Mouse (Mus musculus): ENCODE data around the gene Eln. TPM values are rescaled to one million over a fixed set of nuclear protein-coding genes. Genes with fewer than 3 reads are reported as not detected.

The Eln gene
- total and polyA plus RNA-seq, 3 experiments = not detected

GRCm38 (mm10) chr5:134734072-134734471 lies 13.1 kb downstream of the Eln start:
- H3K9me3 ChIP-seq (replicated peaks; ENCODE audit: low read length) = no peaks in the 10 kb centered on the region
- peaks cover 0 to 7% of the 10 kb centered on the region in 2 experiments; a peak in 1 of 4 replicates for H3K4me1 ChIP-seq (ENCODE audit: control insufficient read depth in 1 of 2, insufficient read depth in 2 of 2)
- H3K9ac ChIP-seq (ENCODE audit: insufficient read depth, low read depth) = no peak overlapping the region
- in situ Hi-C loops (cut with MboI; ENCODE audit: low pct_ligation_motif_present, low pct_unique_long_range_greater_than_20kb, low sequenced_read_pairs) (loop anchor here (25.0 kb wide), 1 partner anchor 178 kb away; the partner anchor contains the start of genes Cldn13 and Tmem270), dilution Hi-C loops (cut with MboI; ENCODE audit: extremely low pct_ligation_motif_present, extremely low pct_unique_long_range_greater_than_20kb, low sequenced_read_pairs) (no loop called here)
- no peaks in the 10 kb centered on the region for H3K36me3 ChIP-seq (replicated peaks in 1 of 2; ENCODE audit: control insufficient read depth in 1 of 2, insufficient read depth in 1 of 2, low read length in 1 of 2)
- H3K27me3 ChIP-seq (replicated peaks) = peaks cover 77% of the 10 kb centered on the region
- H3K27ac ChIP-seq (ENCODE audit: insufficient read depth, low read depth) = no peak overlapping the region
- no peak overlapping the region for H3K4me2 ChIP-seq (ENCODE audit: insufficient read depth, low read depth, poor library complexity, severe bottlenecking)
- TF ChIP-seq RCOR1 (conservative IDR thresholded peaks at IDR 0.05; ENCODE audit: low read depth, low read length) = no peak
- no peak for TF ChIP-seq MYC (IDR thresholded peaks at IDR 0.05; ENCODE audit: low read depth, low read length)
- H3K79me2 ChIP-seq (replicated peaks; ENCODE audit: control insufficient read depth, extremely low read depth, insufficient read depth, poor library complexity, severe bottlenecking) = no peaks in the 10 kb centered on the region
- H3K4me3 ChIP-seq (replicated peaks in 1 of 3; ENCODE audit: low read depth in 2 of 3, low read length in 2 of 3, poor library complexity in 1 of 3) = no peak overlapping the region
- no peak for DNase-seq (ENCODE audit: extremely low read depth)

DNA sequence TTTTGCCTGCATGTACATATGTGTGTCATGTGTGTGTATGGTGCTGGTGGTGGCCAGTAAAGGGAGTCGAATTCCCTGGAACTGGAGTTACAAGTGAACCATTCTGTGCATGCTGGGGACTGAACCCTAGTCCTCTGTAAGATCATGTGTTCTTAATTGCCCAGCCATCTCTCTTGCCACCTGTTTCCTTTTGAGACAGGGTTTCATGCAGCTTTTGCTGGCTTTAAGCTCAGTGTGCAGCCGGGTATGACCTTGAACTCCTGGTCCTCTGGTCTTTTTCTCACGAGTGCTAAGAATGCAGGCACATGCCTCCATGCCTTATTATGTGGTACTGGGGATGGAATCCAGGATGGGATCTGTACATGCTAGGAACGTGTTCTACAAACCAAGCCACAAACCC lies 13.9 kb downstream of the Eln start:
- dilution Hi-C loops (cut with MboI; ENCODE audit: extremely low pct_ligation_motif_present, extremely low pct_unique_long_range_greater_than_20kb, low sequenced_read_pairs) = no loop called here
- in situ Hi-C loops (cut with MboI; ENCODE audit: low pct_ligation_motif_present, low pct_unique_long_range_greater_than_20kb, low sequenced_read_pairs) = loop anchor here (25.0 kb wide), 1 partner anchor 179 kb away; the partner anchor contains the start of genes Cldn13 and Tmem270

DNA sequence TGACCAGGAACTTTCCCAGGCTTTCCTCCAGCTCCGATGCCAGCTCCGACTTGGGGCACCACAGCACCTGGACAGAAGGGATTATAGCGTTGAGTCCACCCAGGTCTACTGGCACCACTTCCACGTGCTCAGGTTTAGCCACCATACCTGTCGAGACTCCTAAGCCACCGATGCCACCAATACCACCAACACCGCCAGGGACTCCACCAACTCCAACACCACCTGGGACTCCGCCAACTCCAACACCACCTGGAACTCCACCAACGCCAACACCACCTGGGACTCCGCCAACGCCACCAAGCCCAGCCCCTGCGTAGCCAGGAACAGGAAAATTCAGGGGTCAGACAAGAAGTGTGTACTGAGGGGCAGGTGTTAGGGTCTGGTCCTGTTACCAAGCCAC lies 18.0 kb downstream of the Eln start:
- Histone ChIP-seq H3K27ac (ENCODE audit: insufficient read depth, low read depth) (no peak overlapping the region), H3K36me3 (replicated peaks in 1 of 2; ENCODE audit: control insufficient read depth in 1 of 2, insufficient read depth in 1 of 2, low read length in 1 of 2) (no peaks in the 10 kb centered on the region), H3K9me3 (replicated peaks; ENCODE audit: low read length) (no peaks in the 10 kb centered on the region), H3K79me2 (replicated peaks; ENCODE audit: control insufficient read depth, extremely low read depth, insufficient read depth, poor library complexity, severe bottlenecking) (no peaks in the 10 kb centered on the region), H3K4me1 (ENCODE audit: control insufficient read depth in 1 of 2, insufficient read depth in 2 of 2) (no peaks in the 10 kb centered on the region), H3K4me2 (ENCODE audit: insufficient read depth, low read depth, poor library complexity, severe bottlenecking) (no peak overlapping the region), H3K4me3 (replicated peaks in 1 of 3; ENCODE audit: low read depth in 2 of 3, low read length in 2 of 3, poor library complexity in 1 of 3) (no peak overlapping the region), H3K27me3 (replicated peaks) (peaks cover 79% of the 10 kb centered on the region), H3K9ac (ENCODE audit: insufficient read depth, low read depth) (no peak overlapping the region)
- in situ Hi-C loops (cut with MboI; ENCODE audit: low pct_ligation_motif_present, low pct_unique_long_range_greater_than_20kb, low sequenced_read_pairs) = loop anchor here (25.0 kb wide), 1 partner anchor 183 kb away; the partner anchor contains the start of genes Cldn13 and Tmem270
- TF ChIP-seq RCOR1 (conservative IDR thresholded peaks at IDR 0.05; ENCODE audit: low read depth, low read length) (no peak), HCFC1 (IDR thresholded peaks at IDR 0.05; ENCODE audit: low read depth, low read length) (no peak), JUN (IDR thresholded peaks at IDR 0.05; ENCODE audit: insufficient read depth, low read depth, low read length) (no peak), JUND (conservative IDR thresholded peaks at IDR 0.05; ENCODE audit: low read depth, low read length) (no peak), TCF12 (IDR thresholded peaks at IDR 0.05; ENCODE audit: low read depth, low read length) (no peak), UBTF (IDR thresholded peaks at IDR 0.05; ENCODE audit: low read depth, low read length) (no peak), ELF1 (IDR thresholded peaks at IDR 0.05; ENCODE audit: low read depth, low read length) (no peak), RAD21 (IDR thresholded peaks at IDR 0.05; ENCODE audit: low read depth, low read length) (no peak), MAFK (IDR thresholded peaks at IDR 0.05; ENCODE audit: insufficient replicate concordance, low read length) (no peak), ZMIZ1 (IDR thresholded peaks at IDR 0.05; ENCODE audit: low read depth, low read length) (no peak), ZKSCAN1 (IDR thresholded peaks at IDR 0.05; ENCODE audit: borderline replicate concordance, low read depth, low read length) (no peak), POLR2A (IDR thresholded peaks at IDR 0.05; ENCODE audit: low read depth, low read length) (no peak), GABPA (IDR thresholded peaks at IDR 0.05; ENCODE audit: insufficient replicate concordance, low read depth, low read length) (no peak), SIN3A (IDR thresholded peaks at IDR 0.05; ENCODE audit: low read length) (no peak), POLR2AphosphoS2 (IDR thresholded peaks at IDR 0.05; ENCODE audit: low read depth, low read length) (no peak), MAZ (IDR thresholded peaks at IDR 0.05; ENCODE audit: low read depth, low read length) (no peak), BHLHE40 (IDR thresholded peaks at IDR 0.05; ENCODE audit: low read depth, low read length) (no peak)
- no peak for DNase-seq (ENCODE audit: extremely low read depth)
- dilution Hi-C loops (cut with MboI; ENCODE audit: extremely low pct_ligation_motif_present, extremely low pct_unique_long_range_greater_than_20kb, low sequenced_read_pairs) = no loop called here

More for the DNA sequence above, 13.9 kb downstream of the Eln start:
- TF ChIP-seq ZC3H11A (IDR thresholded peaks at IDR 0.05; ENCODE audit: low read depth, low read length) (no peak), MAX (IDR thresholded peaks at IDR 0.05; ENCODE audit: low read length) (no peak), JUN (IDR thresholded peaks at IDR 0.05; ENCODE audit: insufficient read depth, low read depth, low read length) (no peak), JUND (conservative IDR thresholded peaks at IDR 0.05; ENCODE audit: low read depth, low read length) (no peak), ELF1 (IDR thresholded peaks at IDR 0.05; ENCODE audit: low read depth, low read length) (no peak), MYC (IDR thresholded peaks at IDR 0.05; ENCODE audit: low read depth, low read length) (no peak), NRF1 (IDR thresholded peaks at IDR 0.05; ENCODE audit: low read depth, low read length) (no peak), ZMIZ1 (IDR thresholded peaks at IDR 0.05; ENCODE audit: low read depth, low read length) (no peak), BHLHE40 (IDR thresholded peaks at IDR 0.05; ENCODE audit: low read depth, low read length) (no peak), CHD2 (IDR thresholded peaks at IDR 0.05; ENCODE audit: low read length) (no peak), IRF4 (IDR thresholded peaks at IDR 0.05; ENCODE audit: low read depth, low read length) (no peak), ZKSCAN1 (IDR thresholded peaks at IDR 0.05; ENCODE audit: borderline replicate concordance, low read depth, low read length) (no peak)
- Histone ChIP-seq H3K36me3 (replicated peaks in 1 of 2; ENCODE audit: control insufficient read depth in 1 of 2, insufficient read depth in 1 of 2, low read length in 1 of 2) (no peaks in the 10 kb centered on the region), H3K4me1 (ENCODE audit: control insufficient read depth in 1 of 2, insufficient read depth in 2 of 2) (peaks cover 0 to 7% of the 10 kb centered on the region in 2 experiments; a peak in 1 of 4 replicates), H3K79me2 (replicated peaks; ENCODE audit: control insufficient read depth, extremely low read depth, insufficient read depth, poor library complexity, severe bottlenecking) (no peaks in the 10 kb centered on the region), H3K27ac (ENCODE audit: insufficient read depth, low read depth) (no peak overlapping the region), H3K27me3 (replicated peaks) (peaks cover 84% of the 10 kb centered on the region), H3K9me3 (replicated peaks; ENCODE audit: low read length) (no peaks in the 10 kb centered on the region), H3K9ac (ENCODE audit: insufficient read depth, low read depth) (no peak overlapping the region), H3K4me2 (ENCODE audit: insufficient read depth, low read depth, poor library complexity, severe bottlenecking) (no peak overlapping the region), H3K4me3 (replicated peaks in 1 of 3; ENCODE audit: low read depth in 2 of 3, low read length in 2 of 3, poor library complexity in 1 of 3) (no peak overlapping the region)
- no peak for DNase-seq (ENCODE audit: extremely low read depth)

Measured in CH12.LX (cell line).